Mouse (Mus musculus) ES-E14 (cell line): ENCODE results near the gene Slf2. TPM values are rescaled to one million over a fixed set of nuclear protein-coding genes. Genes with fewer than 3 reads are reported as not detected.

ENCODE experiments used
- DNase-seq: peaks from one replicate; pipeline ENCODE4 v3.0.0-alpha.2; 2013; ENCODE audit warnings: low read depth, low spot score
- H3K27ac ChIP-seq: 2 replicates; pipeline ENCODE4 v1.5.1; 2012; ENCODE audit warnings: low read depth, mild to moderate bottlenecking, low read length, moderate library complexity, mixed read lengths; ENCODE audit not compliant: poor library complexity, insufficient read depth, severe bottlenecking
- H3K36me3 ChIP-seq: 2 replicates; pipeline ENCODE4 v1.6.1; 2012; ENCODE audit warnings: mild to moderate bottlenecking, low read length, moderate library complexity, mixed read lengths; ENCODE audit not compliant: control insufficient read depth, poor library complexity, insufficient read depth, severe bottlenecking
- H3K4me1 ChIP-seq, 2 experiments: fragments of 150-350 bp in 1 of 2; sonication (generic) in 1 of 2; 2 replicates each; pipeline ENCODE4 v1.6.1; 2012; ENCODE audit warnings: low read length in 2 of 2, mild to moderate bottlenecking in 1 of 2, mixed read lengths in 1 of 2; ENCODE audit not compliant: control insufficient read depth in 2 of 2, insufficient read depth in 2 of 2, poor library complexity in 1 of 2
- H3K4me3 ChIP-seq, 2 experiments: fragments of 150-350 bp in 1 of 2; sonication (generic) in 1 of 2; 2 replicates each; pipeline ENCODE4 v1.5.1; 2012; ENCODE audit warnings: low read length in 2 of 2, low read depth in 1 of 2, mild to moderate bottlenecking in 1 of 2, mixed read lengths in 1 of 2; ENCODE audit not compliant: insufficient read depth in 1 of 2, poor library complexity in 1 of 2, severe bottlenecking in 1 of 2
- H3K9ac ChIP-seq: 2 replicates; pipeline ENCODE4 v1.6.1; 2012; ENCODE audit warnings: low read depth, mild to moderate bottlenecking, low read length, mixed read lengths; ENCODE audit not compliant: poor library complexity, insufficient read depth, severe bottlenecking
- H3K9me3 ChIP-seq: fragments of 150-350 bp; sonication (generic); 2 replicates; pipeline ENCODE4 v1.6.1; 2012; ENCODE audit warnings: low read depth, mild to moderate bottlenecking, low read length; ENCODE audit not compliant: control insufficient read depth, insufficient read depth
- CHD2 ChIP-seq: IDR thresholded peaks from 2 replicates; pipeline ENCODE4 v1.6.1; 2014; ENCODE audit warnings: mild to moderate bottlenecking, low read depth, low read length, inconsistent platforms
- HCFC1 ChIP-seq: IDR thresholded peaks from 2 replicates; pipeline ENCODE4 v1.6.1; 2012; ENCODE audit warnings: low read length, inconsistent platforms, borderline replicate concordance; ENCODE audit not compliant: insufficient read depth
- MAFK ChIP-seq: IDR thresholded peaks from 2 replicates; pipeline ENCODE4 v1.6.1; 2014; ENCODE audit warnings: mild to moderate bottlenecking, low read depth, low read length, inconsistent platforms; ENCODE audit not compliant: insufficient read depth
- ZC3H11A ChIP-seq: IDR thresholded peaks from 2 replicates; pipeline ENCODE4 v1.6.1; 2012; ENCODE audit warnings: low read depth, mild to moderate bottlenecking, inconsistent platforms, low read length, borderline replicate concordance
- ZNF384 ChIP-seq: IDR thresholded peaks from 2 replicates; pipeline ENCODE4 v1.6.1; 2012; ENCODE audit warnings: low read depth, low read length, inconsistent platforms
- in situ Hi-C, 2 experiments: fragments of 600-800 bp; cut with MboI; formaldehyde crosslinking; loops; one replicate each; pipeline ENCODE4 v1.15.1; 2025; ENCODE audit warnings: low sequenced_read_pairs in 2 of 2, inconsistent platforms in 1 of 2; ENCODE audit not compliant: unreplicated experiment in 2 of 2
- total RNA-seq: library from RNA; depleted of rRNA; stranded (reverse); fragments of 300-350 nt; gene quantifications from 2 replicates; pipeline ENCODE4 v1.2.3, GENCODE M21; 2012

Slf2 gene
- total RNA-seq, 1 experiment, result 48.3 TPM

GRCm38 (mm10) chr19:44992246-44992645, 61.3 kb downstream of the Slf2 start:
- H3K4me1 ChIP-seq, result peaks cover 6 to 36% of the 10 kb centered on the region in 2 experiments
- no peaks in the 10 kb centered on the region for H3K36me3 ChIP-seq
- no peaks in the 10 kb centered on the region for H3K9me3 ChIP-seq
- in situ Hi-C loops, result no loop called here
- H3K4me3 ChIP-seq, result no peak overlapping the region
- H3K9ac ChIP-seq, result no peak overlapping the region
- no peak overlapping the region for H3K27ac ChIP-seq
- DNase-seq, result no peak
- TF ChIP-seq MAFK, result no peak
- no peak for TF ChIP-seq CHD2
- no peak for TF ChIP-seq ZC3H11A
- no peak for TF ChIP-seq ZNF384
- no peak for TF ChIP-seq HCFC1

- Histone ChIP-seq H3K27ac (no peak overlapping the region), H3K36me3 (peaks cover 3% of the 10 kb centered on the region; the same call in 1 of the 2 replicates), H3K9me3 (no peaks in the 10 kb centered on the region), H3K9ac (no peak overlapping the region), H3K4me3 (no peak overlapping the region), H3K4me1 (peaks cover 6 to 36% of the 10 kb centered on the region in 2 experiments)
- in situ Hi-C loops, result no loop called here
- TF ChIP-seq ZNF384, result no peak
- no peak for TF ChIP-seq CHD2
- TF ChIP-seq MAFK, result no peak
- no peak for TF ChIP-seq ZC3H11A
- TF ChIP-seq HCFC1, result no peak
- no peak for DNase-seq
Observed at GRCm38 (mm10) chr19:44992712-44993111, 61.8 kb downstream of the Slf2 start.

GRCm38 (mm10) chr19:44997786-44998185, 66.8 kb downstream of the Slf2 start:
- Histone ChIP-seq H3K36me3 (peaks cover 3% of the 10 kb centered on the region; the same call in 1 of the 2 replicates), H3K4me1 (peaks cover 0 to 6% of the 10 kb centered on the region in 2 experiments; a peak in 1 of 4 replicates), H3K27ac (no peak overlapping the region), H3K4me3 (no peak overlapping the region), H3K9me3 (no peaks in the 10 kb centered on the region), H3K9ac (no peak overlapping the region)
- TF ChIP-seq CHD2 (no peak), ZC3H11A (no peak), HCFC1 (no peak), MAFK (no peak), ZNF384 (no peak)
- in situ Hi-C loops, result no loop called here
- DNase-seq, result no peak

GRCm38 (mm10) chr19:44999647-45000046, 68.7 kb downstream of the Slf2 start:
- H3K9me3 ChIP-seq, result no peaks in the 10 kb centered on the region
- no peak for DNase-seq
- peaks cover 0 to 6% of the 10 kb centered on the region in 2 experiments; a peak in 1 of 4 replicates for H3K4me1 ChIP-seq
- H3K4me3 ChIP-seq, result no peak overlapping the region
- in situ Hi-C loops, result no loop called here
- H3K9ac ChIP-seq, result no peak overlapping the region
- H3K27ac ChIP-seq, result no peak overlapping the region
- peaks cover 12% of the 10 kb centered on the region; the same call in 1 of the 2 replicates for H3K36me3 ChIP-seq
- no peak for TF ChIP-seq ZC3H11A
- no peak for TF ChIP-seq CHD2
- TF ChIP-seq ZNF384, result no peak
- TF ChIP-seq HCFC1, result no peak
- no peak for TF ChIP-seq MAFK
